Mouse (Mus musculus): ENCODE results near the gene Aarsd1. TPM values are rescaled to one million over a fixed set of nuclear protein-coding genes. Genes with fewer than 3 reads are reported as not detected.

The Aarsd1 gene
- polyA plus RNA-seq, 1 experiment from 2014 or later, result 52.3 TPM

- Histone ChIP-seq H3K27me3 (ENCODE audit: control insufficient read depth, insufficient read depth, low read length) (no peaks in the 10 kb centered on the region), H3K4me1 (ENCODE audit: control insufficient read depth, insufficient read depth, low read length) (peaks cover 10% of the 10 kb centered on the region), H3K9ac (ENCODE audit: low read depth, low read length) (no peak overlapping the region), H3K36me3 (ENCODE audit: control insufficient read depth, insufficient read depth, low read length) (no peaks in the 10 kb centered on the region), H3K27ac (ENCODE audit: low read depth, low read length) (no peak overlapping the region), H3K9me3 (replicated peaks; ENCODE audit: control insufficient read depth, low read length) (no peaks in the 10 kb centered on the region), H3K4me3 (ENCODE audit: low read depth, low read length) (no peak overlapping the region), H3K4me2 (no peak overlapping the region)
- WGBS (ENCODE audit: insufficient replicate concordance), result 74% methylated on average over 3 of the region's 3 CpGs
- ATAC-seq (replicated peaks; ENCODE audit: insufficient number of reproducible peaks, low FRiP score, low TSS enrichment), result no peak
Measured at GRCm38 (mm10) chr11:101357505-101358182, 59.8 kb downstream of the Aarsd1 start.

Small RNA genes lying within 50 kb of the gene (microRNA-seq; reads per million reads assigned to microRNA genes)
- 1.6 reads per million, percentile 20 among the genes with 10 or more reads in this experiment for gene Mir6929 (ENCODE audit: borderline number of aligned reads)

Other genes starting within 250 kb of the Aarsd1 start
- gene Cntnap1, start 247.1 kb downstream of the Aarsd1 start, polyA plus RNA-seq (2014; fragmentation: Nextera tagmentation; extraction: Ambion mirVana), result 0.46 and 0.70 TPM in 2 replicates
- 6.2 TPM in 2 replicates for gene Plekhh3, start 246.3 kb downstream of the Aarsd1 start, polyA plus RNA-seq (2014; fragmentation: Nextera tagmentation; extraction: Ambion mirVana)
- 0.13 and 0.39 TPM in 2 replicates for gene Ccr10, start 242.2 kb downstream of the Aarsd1 start, polyA plus RNA-seq (2014; fragmentation: Nextera tagmentation; extraction: Ambion mirVana)
- gene Ezh1, start 191.2 kb downstream of the Aarsd1 start, polyA plus RNA-seq (2014; fragmentation: Nextera tagmentation; extraction: Ambion mirVana), result 10.2 and 12.7 TPM in 2 replicates
- gene Ramp2, start 171.6 kb downstream of the Aarsd1 start, polyA plus RNA-seq (2014; fragmentation: Nextera tagmentation; extraction: Ambion mirVana), result 230 and 232 TPM in 2 replicates
- gene Vps25, start 163.9 kb downstream of the Aarsd1 start, polyA plus RNA-seq (2014; fragmentation: Nextera tagmentation; extraction: Ambion mirVana), result 126 and 128 TPM in 2 replicates
- gene Wnk4, start 157.0 kb downstream of the Aarsd1 start, polyA plus RNA-seq (2014; fragmentation: Nextera tagmentation; extraction: Ambion mirVana), result 11.1 and 13.7 TPM in 2 replicates
- gene Cntd1, start 138.6 kb downstream of the Aarsd1 start, polyA plus RNA-seq (2014; fragmentation: Nextera tagmentation; extraction: Ambion mirVana), result 1.1 TPM in 2 replicates
- gene Coa3, start 138.5 kb downstream of the Aarsd1 start, polyA plus RNA-seq (2014; fragmentation: Nextera tagmentation; extraction: Ambion mirVana), result 183 and 189 TPM in 2 replicates
- gene Becn1, start 115.3 kb downstream of the Aarsd1 start, polyA plus RNA-seq (2014; fragmentation: Nextera tagmentation; extraction: Ambion mirVana), result 138 and 154 TPM in 2 replicates
- gene Psme3, start 101.4 kb downstream of the Aarsd1 start, polyA plus RNA-seq (2014; fragmentation: Nextera tagmentation; extraction: Ambion mirVana), result 104 and 105 TPM in 2 replicates
- 0.90 and 1.4 TPM in 2 replicates for gene Aoc2, start 92.6 kb downstream of the Aarsd1 start, polyA plus RNA-seq (2014; fragmentation: Nextera tagmentation; extraction: Ambion mirVana)
- 0.20 and 0.24 TPM in 2 replicates for gene Aoc3, start 87.0 kb downstream of the Aarsd1 start, polyA plus RNA-seq (2014; fragmentation: Nextera tagmentation; extraction: Ambion mirVana)
- gene G6pc, start 50.1 kb downstream of the Aarsd1 start, polyA plus RNA-seq (2014; fragmentation: Nextera tagmentation; extraction: Ambion mirVana), result not detected in 2 replicates
- gene Gm27029, start 7.2 kb upstream of the Aarsd1 start, polyA plus RNA-seq (2014; fragmentation: Nextera tagmentation; extraction: Ambion mirVana), result 17.5 and 18.7 TPM in 2 replicates
- gene Rundc1, start 7.5 kb upstream of the Aarsd1 start, polyA plus RNA-seq (2014; fragmentation: Nextera tagmentation; extraction: Ambion mirVana), result 9.6 and 12.9 TPM in 2 replicates
- 75.3 and 82.6 TPM in 2 replicates for gene Ptges3l, start 7.7 kb upstream of the Aarsd1 start, polyA plus RNA-seq (2014; fragmentation: Nextera tagmentation; extraction: Ambion mirVana)
- 286 and 315 TPM in 2 replicates for gene Rpl27, start 24.7 kb upstream of the Aarsd1 start, polyA plus RNA-seq (2014; fragmentation: Nextera tagmentation; extraction: Ambion mirVana)
- 10.2 and 11.8 TPM in 2 replicates for gene Ifi35, start 30.8 kb upstream of the Aarsd1 start, polyA plus RNA-seq (2014; fragmentation: Nextera tagmentation; extraction: Ambion mirVana)
- gene Rnd2, start 47.4 kb upstream of the Aarsd1 start, polyA plus RNA-seq (2014; fragmentation: Nextera tagmentation; extraction: Ambion mirVana), result 17.5 and 22.3 TPM in 2 replicates
- 26.5 and 31.7 TPM in 2 replicates for gene Vat1, start 48.6 kb upstream of the Aarsd1 start, polyA plus RNA-seq (2014; fragmentation: Nextera tagmentation; extraction: Ambion mirVana)
- gene Brca1, start 134.3 kb upstream of the Aarsd1 start, polyA plus RNA-seq (2014; fragmentation: Nextera tagmentation; extraction: Ambion mirVana), result 12.3 and 12.7 TPM in 2 replicates
- 48.4 and 72.2 TPM in 2 replicates for gene Nbr1, start 134.5 kb upstream of the Aarsd1 start, polyA plus RNA-seq (2014; fragmentation: Nextera tagmentation; extraction: Ambion mirVana)
- gene Tmem106a, start 164.6 kb upstream of the Aarsd1 start, polyA plus RNA-seq (2014; fragmentation: Nextera tagmentation; extraction: Ambion mirVana), result 3.3 and 4.4 TPM in 2 replicates
- gene Gm11634, start 181.6 kb upstream of the Aarsd1 start, polyA plus RNA-seq (2014; fragmentation: Nextera tagmentation; extraction: Ambion mirVana), result not detected in 2 replicates
- gene Rdm1, start 209.6 kb upstream of the Aarsd1 start, polyA plus RNA-seq (2014; fragmentation: Nextera tagmentation; extraction: Ambion mirVana), result 27.9 and 28.2 TPM in 2 replicates
- gene Arl4d, start 247.9 kb upstream of the Aarsd1 start, polyA plus RNA-seq (2014; fragmentation: Nextera tagmentation; extraction: Ambion mirVana), result 9.4 and 10.5 TPM in 2 replicates